ENCODE assay signal across 17 mouse cellular contexts in genomic region chr11:115446906-115447305, GRCm38 (mm10). TPM values are rescaled to one million over a fixed set of nuclear protein-coding genes. Genes with fewer than 3 reads are reported as not detected.
DNase-seq lines count a peak whose midpoint lies in the region; ATAC-seq lines count a peak whose summit lies in the region.
"Had no signal": no experiment of that assay in that cellular context is flagged by ENCODE, and none has a peak within 500 bp of the region (broad histone marks: within the 10 kb centered on the region; RNA-seq: fewer than 3 reads in every experiment).

No protein-coding gene starts in this region.

- no peak overlapping the region for H3K4me2 ChIP-seq in embryonic facial prominence, embryonic 12.5 days (replicated peaks)
- peak overlapping the region; percentile 9; the same call in 1 of the 2 replicates for H3K4me2 ChIP-seq in intestine, embryonic 16.5 days (ENCODE audit: low read depth, low read length)
- H3K4me2 ChIP-seq in liver, embryonic 15.5 days = peak overlapping the region; percentile 31
- H3K4me2 ChIP-seq: embryonic facial prominence, embryonic 15.5 days; midbrain, embryonic 11.5 days; neural tube, embryonic 12.5 days had no signal

- H3K4me1 ChIP-seq in embryonic facial prominence, embryonic 12.5 days = peaks cover 7% of the 10 kb centered on the region
- peaks cover 42% of the 10 kb centered on the region for H3K4me1 ChIP-seq in intestine, embryonic 16.5 days (ENCODE audit: control insufficient read depth, insufficient read depth, low read length)
- H3K4me1 ChIP-seq in liver, embryonic 15.5 days (replicated peaks) = peaks cover 15% of the 10 kb centered on the region
- peaks cover 33% of the 10 kb centered on the region for H3K4me1 ChIP-seq in forebrain, embryonic 10.5 days
- H3K4me1 ChIP-seq: embryonic facial prominence, embryonic 15.5 days; neural tube, embryonic 12.5 days had no signal

- H3K27me3 ChIP-seq in embryonic facial prominence, embryonic 12.5 days = 0 out of 2 replicates have a peak, but pooled peaks cover 3% of the 10 kb centered on the region
- H3K27me3 ChIP-seq in intestine, embryonic 16.5 days (replicated peaks; ENCODE audit: control insufficient read depth, insufficient read depth, low read length) = no peaks in the 10 kb centered on the region
- no peaks in the 10 kb centered on the region; the same call in 1 of the 2 replicates for H3K27me3 ChIP-seq in liver, embryonic 15.5 days
- H3K27me3 ChIP-seq in forebrain, embryonic 10.5 days (ENCODE audit: poor library complexity, severe bottlenecking) = peaks cover 9% of the 10 kb centered on the region; the same call in 1 of the 2 replicates
- H3K27me3 ChIP-seq: embryonic facial prominence, embryonic 15.5 days; neural tube, embryonic 12.5 days had no signal

- no peak for ATAC-seq in embryonic facial prominence, embryonic 12.5 days (ENCODE audit: insufficient number of reproducible peaks, insufficient read depth, low FRiP score, low TSS enrichment)
- ATAC-seq in intestine, embryonic 16.5 days = no peak
- no peak for ATAC-seq in liver, embryonic 15.5 days (ENCODE audit: insufficient read depth)

- H3K27ac ChIP-seq in embryonic facial prominence, embryonic 12.5 days = 0 out of 2 replicates have a peak overlapping the region, but pooled peaks have one; percentile 11
- peak overlapping the region; percentile 92 for H3K27ac ChIP-seq in intestine, embryonic 16.5 days (ENCODE audit: low read length)
- H3K27ac ChIP-seq in liver, embryonic 15.5 days (replicated peaks) = peak overlapping the region; percentile 68
- no peak overlapping the region for H3K27ac ChIP-seq in forebrain, embryonic 10.5 days
- H3K27ac ChIP-seq: embryonic facial prominence, embryonic 15.5 days; neural tube, embryonic 12.5 days had no signal

- H3K9me3 ChIP-seq in embryonic facial prominence, embryonic 12.5 days = no peaks in the 10 kb centered on the region
- no peaks in the 10 kb centered on the region for H3K9me3 ChIP-seq in intestine, embryonic 16.5 days (ENCODE audit: control insufficient read depth, low read length)
- no peaks in the 10 kb centered on the region for H3K9me3 ChIP-seq in liver, embryonic 15.5 days (replicated peaks)
- no peaks in the 10 kb centered on the region for H3K9me3 ChIP-seq in forebrain, embryonic 10.5 days
- H3K9me3 ChIP-seq: embryonic facial prominence, embryonic 15.5 days; neural tube, embryonic 12.5 days had no signal

- H3K4me3 ChIP-seq in embryonic facial prominence, embryonic 12.5 days = no peak overlapping the region
- H3K4me3 ChIP-seq in intestine, embryonic 16.5 days (ENCODE audit: low read length) = no peak overlapping the region; the same call in 1 of the 2 replicates
- H3K4me3 ChIP-seq in liver, embryonic 15.5 days (replicated peaks) = no peak overlapping the region
- no peak overlapping the region for H3K4me3 ChIP-seq in forebrain, embryonic 10.5 days
- H3K4me3 ChIP-seq: embryonic facial prominence, embryonic 15.5 days; neural tube, embryonic 12.5 days had no signal

- peak; percentile 76 to 90 for DNase-seq in adrenal gland, adult (ENCODE audit: inconsistent age in 2 of 2, low spot score in 1 of 2)
- no peak for DNase-seq in adrenal gland, postnatal 4 days (ENCODE audit: low spot score in 2 of 2)
- DNase-seq in forebrain, embryonic 10.5 days (ENCODE audit: extremely low spot score, low spot score) = no peak
- no peak for DNase-seq in frontal cortex, postnatal 10 days (ENCODE audit: low spot score in 2 of 2)
- DNase-seq in lung, adult 18-20 months = no peak
- DNase-seq: cerebellum, adult 9-10 months; right cerebral cortex, postnatal 14 days; thymus, adult 2 months had no signal

- no peaks in the 10 kb centered on the region for H3K36me3 ChIP-seq in embryonic facial prominence, embryonic 12.5 days
- H3K36me3 ChIP-seq in intestine, embryonic 16.5 days (ENCODE audit: control insufficient read depth, insufficient read depth, low read length) = no peaks in the 10 kb centered on the region
- no peaks in the 10 kb centered on the region for H3K36me3 ChIP-seq in liver, embryonic 15.5 days (replicated peaks)
- no peaks in the 10 kb centered on the region for H3K36me3 ChIP-seq in forebrain, embryonic 10.5 days (replicated peaks)
- H3K36me3 ChIP-seq: embryonic facial prominence, embryonic 15.5 days; neural tube, embryonic 12.5 days had no signal

- WGBS in embryonic facial prominence, embryonic 12.5 days = 69% methylated on average over 3 of the region's 3 CpGs
- 38% methylated on average over 3 of the region's 3 CpGs for WGBS in intestine, embryonic 16.5 days
- 36% methylated on average over 3 of the region's 3 CpGs for WGBS in liver, embryonic 15.5 days (ENCODE audit: insufficient replicate concordance)
- 93% methylated on average over 3 of the region's 3 CpGs for WGBS in forebrain, embryonic 10.5 days

- no peak overlapping the region for H3K9ac ChIP-seq in embryonic facial prominence, embryonic 12.5 days
- H3K9ac ChIP-seq in intestine, embryonic 16.5 days (ENCODE audit: low read depth, low read length) = peak overlapping the region; percentile 50
- no peak overlapping the region for H3K9ac ChIP-seq in liver, embryonic 15.5 days
- H3K9ac ChIP-seq: embryonic facial prominence, embryonic 15.5 days; neural tube, embryonic 12.5 days had no signal

RNA-seq across cellular contexts. Expression of gene Trim80, which starts 6.6 kb away (rescaled TPM):
- total RNA-seq in adrenal gland, postnatal 4 days (2021) = not detected
- polyA plus RNA-seq in embryonic facial prominence, embryonic 12.5 days (2016; fragmentation: Nextera tagmentation; extraction: Ambion mirVana) = not detected in 2 replicates
- polyA plus RNA-seq in intestine, embryonic 16.5 days (2015; fragmentation: Nextera tagmentation; extraction: Ambion mirVana) = 1.1 and 1.4 TPM in 2 replicates
- 0.55 and 0.71 TPM in 2 replicates for polyA plus RNA-seq in liver, embryonic 15.5 days (2015; fragmentation: Nextera tagmentation; extraction: Ambion mirVana)
- polyA plus RNA-seq in forebrain, embryonic 10.5 days (2016; fragmentation: Nextera tagmentation; extraction: Ambion mirVana) = 0.15 and 0.19 TPM in 2 replicates
- total RNA-seq: heart, postnatal 36 days; layer of hippocampus, adult 18-20 months had no signal
- polyA plus RNA-seq: embryonic facial prominence, embryonic 15.5 days; limb, embryonic 11.5 days; midbrain, embryonic 11.5 days; neural tube, embryonic 12.5 days had no signal

RNA-seq across cellular contexts. Expression of gene Slc16a5, which starts 15.4 kb away (rescaled TPM):
- 1 to 10 TPM in 1 of 2 experiments, under 1 TPM in 1; 0.51 to 3.6 TPM for total RNA-seq in adrenal gland, postnatal 4 days (2021)
- 0.22 and 0.28 TPM in 2 replicates for polyA plus RNA-seq in embryonic facial prominence, embryonic 12.5 days (2016; fragmentation: Nextera tagmentation; extraction: Ambion mirVana)
- polyA plus RNA-seq in intestine, embryonic 16.5 days (2015; fragmentation: Nextera tagmentation; extraction: Ambion mirVana) = 3.0 and 3.1 TPM in 2 replicates
- polyA plus RNA-seq in liver, embryonic 15.5 days (2015; fragmentation: Nextera tagmentation; extraction: Ambion mirVana) = 0.08 and 0.15 TPM in 2 replicates
- 0.19 and 0.20 TPM in 2 replicates for polyA plus RNA-seq in forebrain, embryonic 10.5 days (2016; fragmentation: Nextera tagmentation; extraction: Ambion mirVana)
- total RNA-seq: heart, postnatal 36 days; layer of hippocampus, adult 18-20 months had no signal
- polyA plus RNA-seq: midbrain, embryonic 11.5 days had no signal

RNA-seq across cellular contexts. Expression of gene Kctd2, which starts 27.0 kb away (rescaled TPM):
- total RNA-seq in adrenal gland, postnatal 4 days (2021) = 10 to 100 TPM; 56.7 to 61.6 TPM
- 24.5 and 26.1 TPM in 2 replicates for polyA plus RNA-seq in embryonic facial prominence, embryonic 12.5 days (2016; fragmentation: Nextera tagmentation; extraction: Ambion mirVana)
- 2.8 and 3.5 TPM in 2 replicates for polyA plus RNA-seq in intestine, embryonic 16.5 days (2015; fragmentation: Nextera tagmentation; extraction: Ambion mirVana)
- polyA plus RNA-seq in liver, embryonic 15.5 days (2015; fragmentation: Nextera tagmentation; extraction: Ambion mirVana) = 4.4 and 5.6 TPM in 2 replicates
- 8.9 and 10.3 TPM in 2 replicates for polyA plus RNA-seq in forebrain, embryonic 10.5 days (2016; fragmentation: Nextera tagmentation; extraction: Ambion mirVana)

RNA-seq across cellular contexts. Expression of gene Atp5h, which starts 27.1 kb away (rescaled TPM):
- 100 to 1,000 TPM; 503 to 527 TPM for total RNA-seq in adrenal gland, postnatal 4 days (2021)
- polyA plus RNA-seq in embryonic facial prominence, embryonic 12.5 days (2016; fragmentation: Nextera tagmentation; extraction: Ambion mirVana) = 867 and 893 TPM in 2 replicates
- 985 and 1,025 TPM in 2 replicates for polyA plus RNA-seq in intestine, embryonic 16.5 days (2015; fragmentation: Nextera tagmentation; extraction: Ambion mirVana)
- 453 and 509 TPM in 2 replicates for polyA plus RNA-seq in liver, embryonic 15.5 days (2015; fragmentation: Nextera tagmentation; extraction: Ambion mirVana)
- 877 and 886 TPM in 2 replicates for polyA plus RNA-seq in forebrain, embryonic 10.5 days (2016; fragmentation: Nextera tagmentation; extraction: Ambion mirVana)

RNA-seq across cellular contexts. Expression of gene Armc7, which starts 28.6 kb away (rescaled TPM):
- total RNA-seq in adrenal gland, postnatal 4 days (2021) = 1 to 10 TPM; 7.6 to 8.5 TPM
- polyA plus RNA-seq in embryonic facial prominence, embryonic 12.5 days (2016; fragmentation: Nextera tagmentation; extraction: Ambion mirVana) = 10.3 and 10.7 TPM in 2 replicates
- polyA plus RNA-seq in intestine, embryonic 16.5 days (2015; fragmentation: Nextera tagmentation; extraction: Ambion mirVana) = 8.0 and 9.2 TPM in 2 replicates
- 3.3 and 3.5 TPM in 2 replicates for polyA plus RNA-seq in liver, embryonic 15.5 days (2015; fragmentation: Nextera tagmentation; extraction: Ambion mirVana)
- 8.1 and 8.2 TPM in 2 replicates for polyA plus RNA-seq in forebrain, embryonic 10.5 days (2016; fragmentation: Nextera tagmentation; extraction: Ambion mirVana)

Comparison
In these comparisons a context has a peak if more than half of its experiments do, and no peak if none do; other contexts are left out.
1. DNase-seq: peak in adrenal gland, adult (2 of 2); none in adrenal gland, postnatal 4 days (0 of 2), forebrain, embryonic 10.5 days (single experiment), frontal cortex, postnatal 10 days (0 of 2) and lung, adult 18-20 months (0 of 2).